Mouse (Mus musculus): ENCODE data around the gene Srd5a1. TPM values are rescaled to one million over a fixed set of nuclear protein-coding genes. Genes with fewer than 3 reads are reported as not detected.

The Srd5a1 gene
- 1.9 and 3.2 TPM in 2 replicates for polyA plus RNA-seq (2012; ENCODE audit: insufficient read depth, low replicate concordance)

GRCm38 (mm10) chr13:69611398-69612174 lies at the start of gene Srd5a1:
Gene Srd5a1 (minus strand): TSS chr13:69611442.
- Histone ChIP-seq H3K4me3 (replicated peaks) (peak within 1 kb of the TSS; percentile 99), H3K9me3 (no peaks in the 10 kb centered on the region), H3K36me3 (replicated peaks; ENCODE audit: low read length) (peaks cover 34% of the 10 kb centered on the region), H3K4me1 (peaks cover 52% of the 10 kb centered on the region), H3K27me3 (replicated peaks) (no peaks in the 10 kb centered on the region)
- TF ChIP-seq FLI1 (IDR thresholded peaks at IDR 0.05; ENCODE audit: low read length) = no peak
- TF ChIP-seq GATA1 (IDR thresholded peaks at IDR 0.05; ENCODE audit: borderline replicate concordance, low read length) = no peak

- no peaks in the 10 kb centered on the region for H3K9me3 ChIP-seq
- no peaks in the 10 kb centered on the region for H3K4me1 ChIP-seq
- peaks cover 3% of the 10 kb centered on the region for H3K27me3 ChIP-seq (replicated peaks)
- TF ChIP-seq FLI1 (IDR thresholded peaks at IDR 0.05; ENCODE audit: low read length) (no peak), GATA1 (IDR thresholded peaks at IDR 0.05; ENCODE audit: borderline replicate concordance, low read length) (no peak)
- H3K36me3 ChIP-seq (replicated peaks; ENCODE audit: low read length) = no peaks in the 10 kb centered on the region
- no peak overlapping the region for H3K4me3 ChIP-seq (replicated peaks)
Measured at GRCm38 (mm10) chr13:69654508-69654907, 43.3 kb upstream of the Srd5a1 start.

GRCm38 (mm10) chr13:69646481-69646880 lies 35.2 kb upstream of the Srd5a1 start:
- peaks cover 22% of the 10 kb centered on the region for H3K27me3 ChIP-seq (replicated peaks)
- TF ChIP-seq GATA1 (IDR thresholded peaks at IDR 0.05; ENCODE audit: borderline replicate concordance, low read length) (no peak), FLI1 (IDR thresholded peaks at IDR 0.05; ENCODE audit: low read length) (no peak)
- H3K4me3 ChIP-seq (replicated peaks) = no peak overlapping the region
- H3K9me3 ChIP-seq = no peaks in the 10 kb centered on the region
- no peaks in the 10 kb centered on the region for H3K4me1 ChIP-seq
- no peaks in the 10 kb centered on the region for H3K36me3 ChIP-seq (replicated peaks; ENCODE audit: low read length)

- no peak for TF ChIP-seq GATA1 (IDR thresholded peaks at IDR 0.05; ENCODE audit: borderline replicate concordance, low read length)
- TF ChIP-seq FLI1 (IDR thresholded peaks at IDR 0.05; ENCODE audit: low read length) = no peak
- Histone ChIP-seq H3K36me3 (replicated peaks; ENCODE audit: low read length) (no peaks in the 10 kb centered on the region), H3K27me3 (replicated peaks) (peaks cover 22% of the 10 kb centered on the region), H3K9me3 (no peaks in the 10 kb centered on the region), H3K4me1 (no peaks in the 10 kb centered on the region), H3K4me3 (replicated peaks) (no peak overlapping the region)
Measured at GRCm38 (mm10) chr13:69645694-69646423, 34.6 kb upstream of the Srd5a1 start.

DNA sequence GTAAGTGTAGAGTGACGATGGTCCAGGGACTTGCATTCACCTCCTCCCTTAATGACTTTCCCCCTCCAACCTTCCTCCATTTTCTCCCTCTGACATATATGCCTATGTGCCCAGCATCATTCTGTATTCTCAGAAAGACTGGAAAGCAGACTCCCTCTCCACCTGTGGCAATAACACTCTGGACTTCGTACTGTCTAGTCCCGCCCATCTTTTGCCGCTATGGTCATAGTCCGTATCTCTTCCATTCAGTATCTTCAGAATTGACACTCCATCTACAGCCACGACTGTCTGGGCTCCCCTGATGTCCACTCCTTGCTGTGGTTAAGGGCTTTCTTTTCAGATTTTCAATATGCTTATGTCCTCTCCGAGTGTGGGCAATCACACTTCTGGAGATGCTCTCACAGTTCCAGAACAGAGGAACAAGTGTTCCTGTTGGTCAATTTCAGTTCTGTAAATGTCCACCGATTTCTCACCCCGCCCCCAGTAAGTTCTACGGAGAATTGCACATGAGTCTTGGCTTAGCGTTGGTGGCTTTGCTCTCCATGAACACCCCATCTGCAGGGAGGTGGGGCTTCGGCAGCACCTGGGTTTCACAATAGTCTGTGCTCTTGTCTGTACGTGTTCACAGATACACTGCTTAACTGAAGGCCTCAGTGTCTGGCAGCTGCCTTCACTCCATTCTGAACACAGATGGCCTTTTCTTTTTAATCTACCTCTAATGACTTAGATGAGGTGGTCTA lies 33.4 kb upstream of the Srd5a1 start:
- TF ChIP-seq FLI1 (IDR thresholded peaks at IDR 0.05; ENCODE audit: low read length) = no peak
- no peak for TF ChIP-seq GATA1 (IDR thresholded peaks at IDR 0.05; ENCODE audit: borderline replicate concordance, low read length)
- no peaks in the 10 kb centered on the region for H3K9me3 ChIP-seq
- H3K36me3 ChIP-seq (replicated peaks; ENCODE audit: low read length) = peaks cover 11% of the 10 kb centered on the region
- peaks cover 22% of the 10 kb centered on the region for H3K27me3 ChIP-seq (replicated peaks)
- no peak overlapping the region for H3K4me3 ChIP-seq (replicated peaks)
- H3K4me1 ChIP-seq = no peaks in the 10 kb centered on the region

GRCm38 (mm10) chr13:69643937-69644336 lies 32.7 kb upstream of the Srd5a1 start:
- no peak for TF ChIP-seq FLI1 (IDR thresholded peaks at IDR 0.05; ENCODE audit: low read length)
- no peak for TF ChIP-seq GATA1 (IDR thresholded peaks at IDR 0.05; ENCODE audit: borderline replicate concordance, low read length)
- Histone ChIP-seq H3K9me3 (no peaks in the 10 kb centered on the region), H3K27me3 (replicated peaks) (peaks cover 22% of the 10 kb centered on the region), H3K36me3 (replicated peaks; ENCODE audit: low read length) (peaks cover 17% of the 10 kb centered on the region), H3K4me1 (no peaks in the 10 kb centered on the region), H3K4me3 (replicated peaks) (no peak overlapping the region)

GRCm38 (mm10) chr13:69642656-69643216 lies 31.5 kb upstream of the Srd5a1 start:
- TF ChIP-seq FLI1 (IDR thresholded peaks at IDR 0.05; ENCODE audit: low read length) (no peak), GATA1 (IDR thresholded peaks at IDR 0.05; ENCODE audit: borderline replicate concordance, low read length) (no peak)
- Histone ChIP-seq H3K4me1 (peaks cover 4% of the 10 kb centered on the region), H3K9me3 (no peaks in the 10 kb centered on the region), H3K27me3 (replicated peaks) (peaks cover 22% of the 10 kb centered on the region), H3K4me3 (replicated peaks) (no peak overlapping the region), H3K36me3 (replicated peaks; ENCODE audit: low read length) (peaks cover 29% of the 10 kb centered on the region)

- Histone ChIP-seq H3K27me3 (replicated peaks) (peaks cover 7% of the 10 kb centered on the region), H3K9me3 (no peaks in the 10 kb centered on the region), H3K4me1 (peaks cover 11% of the 10 kb centered on the region), H3K4me3 (replicated peaks) (no peak overlapping the region), H3K36me3 (replicated peaks; ENCODE audit: low read length) (peaks cover 45% of the 10 kb centered on the region)
- TF ChIP-seq FLI1 (IDR thresholded peaks at IDR 0.05; ENCODE audit: low read length) (no peak), GATA1 (IDR thresholded peaks at IDR 0.05; ENCODE audit: borderline replicate concordance, low read length) (no peak)
Measured at GRCm38 (mm10) chr13:69641017-69641416, 29.8 kb upstream of the Srd5a1 start.

GRCm38 (mm10) chr13:69640541-69640940 lies 29.3 kb upstream of the Srd5a1 start:
- peaks cover 11% of the 10 kb centered on the region for H3K4me1 ChIP-seq
- no peak overlapping the region for H3K4me3 ChIP-seq (replicated peaks)
- H3K36me3 ChIP-seq (replicated peaks; ENCODE audit: low read length) = peaks cover 50% of the 10 kb centered on the region
- TF ChIP-seq FLI1 (IDR thresholded peaks at IDR 0.05; ENCODE audit: low read length) = no peak
- no peak for TF ChIP-seq GATA1 (IDR thresholded peaks at IDR 0.05; ENCODE audit: borderline replicate concordance, low read length)
- peaks cover 3% of the 10 kb centered on the region for H3K27me3 ChIP-seq (replicated peaks)
- H3K9me3 ChIP-seq = no peaks in the 10 kb centered on the region

Measured in megakaryocyte, embryonic 14.5 days (primary cell).